Mouse (Mus musculus) inflammation-experienced regulatory T-cells, adult 6 months (primary cell): ENCODE measurements around the gene Tbcb. TPM values are rescaled to one million over a fixed set of nuclear protein-coding genes. Genes with fewer than 3 reads are reported as not detected.
"Not testable (repeated sequence)": the region's sequence is repeated elsewhere in the genome, so short reads cannot be mapped to it uniquely, and the experiment has no call there.

ENCODE experiments used
- ATAC-seq: one replicate; pipeline ENCODE4 v1.8.0; 2017
- polyA plus RNA-seq, 3 experiments: library from polyadenylated mRNA; unstranded; fragments of 100-300 nt; shearing (Covaris generic); gene quantifications; one replicate each; pipeline ENCODE4 v1.2.1; 2017

Gene Tbcb
- polyA plus RNA-seq, 3 experiments from 2014 or later: 95.8 to 156 (median 120) TPM

DNA sequence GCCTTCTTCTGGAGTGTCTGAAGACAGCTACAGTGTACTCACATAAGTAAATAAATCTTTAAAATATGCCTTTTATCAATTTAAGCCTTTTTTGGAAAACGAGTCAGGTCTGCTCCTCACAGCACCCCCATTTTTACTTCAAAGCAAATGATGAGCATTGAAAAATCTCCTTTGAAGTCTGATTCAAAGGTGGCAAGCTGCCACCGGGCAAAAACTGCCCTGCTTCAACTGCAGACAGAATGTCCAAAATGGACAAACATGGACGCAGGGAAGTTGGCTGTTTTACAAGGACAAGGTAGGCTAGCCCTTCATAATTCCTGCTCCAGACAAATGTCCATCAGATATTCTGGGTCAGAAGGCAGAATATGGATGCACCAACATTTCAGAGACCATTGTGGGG, 10.6 kb downstream of the Tbcb start:
- no peak for ATAC-seq

DNA sequence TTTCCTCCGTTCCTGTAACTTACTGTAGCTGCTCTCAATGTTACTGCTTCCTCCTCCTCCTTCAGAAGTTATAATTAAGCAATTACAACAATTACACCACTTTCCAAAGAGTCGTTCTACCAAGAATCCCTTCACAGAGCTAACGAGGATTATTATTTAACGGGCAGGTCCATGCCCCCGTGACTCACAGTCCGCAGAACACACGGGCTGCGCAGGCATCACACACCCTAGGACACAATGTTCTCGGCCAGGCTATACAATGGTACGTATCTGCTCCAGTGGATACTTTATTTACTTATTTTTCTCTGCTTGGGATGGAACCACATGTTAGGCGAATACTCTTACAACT, 12.1 kb downstream of the Tbcb start:
- peak; percentile 8 for ATAC-seq

GRCm38 (mm10) chr7:30219293-30220007, 12.6 kb downstream of the Tbcb start:
- ATAC-seq: peak; percentile 54

GRCm38 (mm10) chr7:30217277-30217676, 14.8 kb downstream of the Tbcb start:
- no peak for ATAC-seq

GRCm38 (mm10) chr7:30216723-30217151, 15.3 kb downstream of the Tbcb start:
- ATAC-seq: peak; percentile 68

GRCm38 (mm10) chr7:30215875-30216274, 16.2 kb downstream of the Tbcb start:
- no peak for ATAC-seq

DNA sequence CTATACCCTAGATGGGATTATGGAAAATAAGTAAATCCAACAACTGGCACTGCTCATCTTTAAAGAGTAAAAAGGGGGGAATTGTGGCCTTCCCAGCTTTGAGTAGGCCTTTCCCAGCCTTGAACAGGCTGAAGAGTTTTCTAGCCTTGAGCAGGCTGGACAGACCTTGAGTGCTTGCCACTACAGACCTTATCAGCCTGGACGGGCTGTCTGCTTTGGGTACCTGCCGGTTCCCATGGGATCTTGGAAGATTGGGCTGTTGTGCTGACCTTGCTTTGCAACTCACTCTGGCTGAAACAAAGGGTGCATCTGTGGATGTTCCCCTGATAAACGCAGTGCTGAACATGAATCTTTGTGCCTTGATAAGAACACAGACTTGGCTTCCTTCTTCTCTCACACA, 18.2 kb downstream of the Tbcb start:
- no peak for ATAC-seq

DNA sequence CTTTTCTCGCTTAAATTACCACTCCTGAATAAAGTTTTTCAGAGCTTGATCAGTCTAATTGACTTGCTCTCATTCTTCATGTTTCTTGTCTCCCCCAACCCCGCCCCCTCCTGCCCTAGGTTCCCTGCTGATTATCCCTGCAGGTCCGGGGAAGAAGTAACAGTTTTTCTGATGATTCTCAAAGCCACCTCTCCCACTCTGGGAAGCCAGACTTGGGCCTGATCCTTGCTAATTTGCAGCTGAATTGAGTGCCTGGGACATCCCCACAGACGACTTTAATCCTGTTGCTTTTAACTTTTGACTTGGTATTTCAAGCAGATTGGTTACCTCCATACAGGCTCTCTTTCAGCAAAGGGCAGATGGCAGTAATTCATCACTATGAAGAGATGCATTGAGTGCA, 21.0 kb downstream of the Tbcb start:
- no peak for ATAC-seq

GRCm38 (mm10) chr7:30206364-30206763, 25.7 kb downstream of the Tbcb start:
- not testable (repeated sequence) for ATAC-seq

DNA sequence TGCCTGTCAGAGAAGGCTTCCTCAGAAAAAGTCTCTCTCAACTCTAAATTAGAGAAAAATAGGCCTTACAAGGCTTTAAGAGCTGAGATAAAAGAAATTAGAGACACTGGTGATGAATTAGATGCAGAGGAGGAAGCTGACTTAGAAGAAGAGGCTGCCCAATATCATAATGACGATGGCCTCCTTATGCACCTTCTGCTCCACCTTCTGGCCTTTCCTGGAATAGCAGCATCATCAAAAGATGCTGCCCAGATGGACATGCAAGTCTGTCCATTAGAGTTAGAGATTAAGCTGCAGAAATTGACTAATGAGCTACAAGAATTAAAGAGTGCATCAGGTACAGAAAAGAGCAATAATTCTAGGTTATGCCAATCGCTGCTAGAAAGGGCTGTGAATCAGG, 26.7 kb downstream of the Tbcb start:
- ATAC-seq: peak; percentile 75

DNA sequence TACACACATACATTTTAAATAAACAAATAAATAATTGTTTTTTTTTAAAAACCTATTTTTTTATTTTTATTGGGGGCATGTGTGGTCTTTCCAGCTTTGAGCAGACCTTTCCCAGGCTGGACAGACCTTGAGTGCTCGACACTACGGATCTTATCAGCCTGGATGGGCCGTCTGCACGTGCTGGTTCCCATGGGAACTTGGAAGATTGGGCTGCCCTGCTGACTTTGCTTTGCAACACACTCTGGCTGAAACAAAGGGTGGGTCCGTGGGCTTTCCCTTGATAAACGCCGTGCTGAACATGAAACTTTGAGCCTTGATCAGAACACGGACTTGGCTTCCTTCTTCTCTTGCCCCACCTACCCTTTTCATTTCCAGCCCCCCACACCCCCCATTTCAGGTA, 27.7 kb downstream of the Tbcb start:
- no peak for ATAC-seq

DNA sequence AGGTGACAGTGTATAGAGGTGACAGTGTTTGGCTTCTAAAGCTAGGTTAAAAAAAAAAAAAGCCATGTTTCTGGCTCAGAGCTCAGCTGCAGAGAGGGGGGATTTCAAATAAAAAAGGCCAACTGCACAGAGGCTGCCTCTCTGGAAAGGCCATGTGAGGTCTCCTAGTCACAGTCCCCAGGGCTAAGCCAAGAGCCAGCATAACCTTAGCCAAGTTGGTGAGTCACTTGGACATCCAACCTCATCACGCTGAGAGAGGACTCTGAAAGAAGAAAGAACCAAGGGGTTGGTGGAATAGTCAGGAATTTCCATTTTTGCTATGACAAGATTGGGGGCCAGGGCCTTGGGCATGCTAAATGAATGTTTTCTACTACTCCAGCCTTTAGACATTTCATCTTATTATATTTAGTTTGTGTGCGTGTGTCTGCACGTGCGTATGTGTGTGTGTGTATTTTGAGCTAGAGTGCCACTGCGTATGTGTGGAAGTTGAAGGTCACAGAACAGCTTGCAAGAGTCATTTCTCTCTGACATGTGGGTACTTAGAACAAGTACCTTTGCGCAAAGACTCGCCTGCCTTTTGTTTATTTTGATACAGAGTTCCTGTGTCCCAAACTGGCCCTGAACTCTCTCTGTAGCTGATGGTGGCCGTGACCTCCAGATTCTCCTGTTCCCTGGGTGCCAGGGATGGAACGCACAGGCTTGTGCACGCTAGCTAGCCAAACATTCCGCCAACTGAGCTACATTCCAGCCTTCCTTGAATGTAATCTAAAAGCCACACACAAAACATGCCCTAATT, 29.0 kb downstream of the Tbcb start:
- ATAC-seq: no peak

DNA sequence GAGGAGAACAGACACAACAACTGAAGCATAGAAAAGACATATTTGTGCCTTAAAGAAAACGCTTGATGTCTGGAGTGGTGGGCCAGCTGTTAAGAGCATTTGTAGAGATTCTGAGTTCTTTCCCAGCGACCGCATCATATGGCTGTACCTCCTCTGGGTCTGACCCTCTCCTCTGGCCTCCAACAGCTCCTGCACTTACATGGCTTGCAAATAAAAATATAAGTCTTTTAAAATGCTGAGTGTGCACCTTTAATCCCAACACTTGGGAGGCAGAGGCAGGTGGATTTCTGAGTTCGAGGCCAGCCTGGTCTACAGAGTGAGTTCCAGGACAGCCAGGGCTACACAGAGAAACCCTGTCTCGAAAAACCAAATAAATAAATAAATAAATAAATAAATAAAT, 31.4 kb downstream of the Tbcb start:
- not testable (repeated sequence) for ATAC-seq

GRCm38 (mm10) chr7:30200200-30200599, 31.9 kb downstream of the Tbcb start:
- ATAC-seq: no peak

DNA sequence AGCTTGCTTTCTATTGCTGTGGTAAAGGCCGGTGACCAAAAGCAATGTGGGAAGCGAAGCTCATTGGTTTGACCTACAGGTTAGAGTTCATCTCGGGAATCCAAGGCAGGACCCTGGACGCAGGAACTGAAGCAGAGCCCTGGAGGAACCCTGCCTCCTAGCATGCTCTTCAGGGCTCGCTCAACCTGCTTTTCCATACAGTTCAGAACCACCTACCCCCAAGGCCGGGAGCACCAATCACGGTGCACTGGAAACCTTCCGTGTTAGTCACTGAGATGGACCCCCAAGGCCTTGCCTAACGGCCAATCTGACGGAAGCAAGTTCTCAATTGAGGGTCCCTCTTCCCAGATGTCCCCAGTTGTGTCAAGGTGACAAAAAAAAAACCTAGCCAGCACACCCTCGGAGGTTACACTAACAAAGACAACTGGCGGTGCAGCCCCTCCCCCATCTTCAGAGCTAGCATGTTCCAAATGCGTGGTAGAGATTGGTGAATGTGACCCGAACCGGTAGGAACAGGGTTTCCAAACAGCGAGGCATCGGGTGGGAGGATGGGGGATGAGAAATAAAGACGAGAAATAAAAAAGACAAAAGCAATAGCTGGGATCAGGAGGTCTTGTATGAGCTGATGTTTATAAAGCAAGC, 32.5 kb downstream of the Tbcb start:
- ATAC-seq: no peak

- peak; percentile 50 for ATAC-seq
These were observed 33.5 kb downstream of the Tbcb start, which contains the start of gene Capns1 for GRCm38 (mm10) chr7:30198481-30198971. Gene Capns1 (minus strand): TSS chr7:30198811.

- no peak for ATAC-seq
These were observed 34.4 kb downstream of the Tbcb start for GRCm38 (mm10) chr7:30197592-30198129.

GRCm38 (mm10) chr7:30196171-30196570, 35.9 kb downstream of the Tbcb start:
- no peak for ATAC-seq

DNA sequence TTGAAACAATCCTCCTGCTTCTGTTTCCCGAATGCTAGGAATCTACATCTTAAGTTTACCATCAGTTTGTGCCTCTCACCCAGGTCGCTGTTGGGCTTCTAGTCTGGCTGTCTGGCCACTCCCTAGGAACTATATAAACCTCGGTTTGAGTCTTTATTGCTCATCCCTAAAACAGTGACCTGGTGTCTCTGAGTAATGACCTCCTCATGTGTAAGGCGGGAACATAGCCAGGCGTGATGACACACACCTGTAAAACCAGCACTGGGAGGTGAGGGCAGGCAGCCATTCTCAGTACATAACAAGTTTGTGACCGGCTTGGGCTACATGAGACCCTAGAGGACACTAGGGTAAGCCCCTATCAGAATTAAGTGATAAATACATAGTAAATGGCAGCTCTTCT, 36.6 kb downstream of the Tbcb start:
- ATAC-seq: no peak

DNA sequence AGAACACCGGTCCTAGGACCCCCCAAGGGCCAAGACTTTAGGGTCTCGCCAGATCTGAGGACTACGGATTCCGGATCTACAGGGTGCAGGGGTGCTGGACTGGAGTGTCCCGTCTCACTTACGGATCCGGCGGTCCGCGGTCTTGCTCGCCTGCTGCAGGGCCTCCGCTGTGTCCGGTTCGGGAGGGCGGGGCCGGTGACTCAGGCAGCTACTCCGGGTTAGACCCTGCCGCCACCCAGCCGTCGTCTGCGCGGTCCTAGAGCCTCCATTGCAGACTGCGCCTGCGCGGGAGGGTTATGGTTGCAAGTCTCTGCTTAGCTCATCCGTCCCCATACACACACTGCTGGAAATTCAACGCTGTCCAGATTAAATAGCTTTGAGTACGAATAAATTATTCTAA, 37.2 kb downstream of the Tbcb start:
- peak; percentile 87 for ATAC-seq

- ATAC-seq: peak; percentile 49
These were observed 37.8 kb downstream of the Tbcb start for GRCm38 (mm10) chr7:30194101-30194831.

DNA sequence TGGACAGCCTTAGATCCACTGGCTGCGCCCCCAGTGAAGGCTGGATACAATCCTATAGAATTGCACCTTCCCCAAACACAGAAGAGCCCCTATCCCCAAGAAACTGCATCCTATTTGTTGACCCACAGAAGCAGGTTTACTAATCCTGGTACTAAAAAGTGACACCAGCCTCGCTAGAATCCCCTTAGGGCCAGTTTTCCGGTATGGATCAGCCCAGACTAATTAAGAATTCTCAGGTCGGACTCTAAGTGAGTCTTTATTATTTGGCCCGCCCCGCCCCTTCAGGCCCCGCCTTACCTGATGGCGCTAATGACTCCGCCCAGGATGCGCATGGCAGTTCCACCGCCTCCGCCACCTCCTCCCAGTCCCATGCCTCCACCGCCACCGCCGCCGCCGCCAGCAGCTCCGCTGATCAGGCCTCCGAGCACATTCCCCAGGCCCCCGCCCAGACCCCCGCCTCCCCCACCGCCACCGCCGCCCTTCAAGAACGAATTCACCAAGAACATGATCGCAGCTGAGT, 38.4 kb downstream of the Tbcb start:
- ATAC-seq: peak; percentile 55
